Comparison of ENCODE assay signal across 8 mouse cellular contexts in genomic region chr10:37484311-37485023, GRCm38 (mm10).
DNase-seq lines count a peak whose midpoint lies in the region.
"Had no signal": no experiment of that assay in that cellular context is flagged by ENCODE, and none has a peak within 500 bp of the region (broad histone marks: within the 10 kb centered on the region; RNA-seq: fewer than 3 reads in every experiment).

No protein-coding gene starts in this region.

- DNase-seq in heart, adult 9 months (ENCODE audit: low spot score in 2 of 2), result peak; percentile 22 to 32
- DNase-seq in heart, postnatal 25 days (ENCODE audit: low spot score), result no peak
- peak; percentile 6 to 21 for DNase-seq in right cerebral cortex, postnatal 36 days (ENCODE audit: low spot score in 2 of 2)
- no peak for DNase-seq in right cerebral cortex, postnatal 4 days
- peak; percentile 3 to 4 for DNase-seq in left cerebral cortex, postnatal 36 days (ENCODE audit: low spot score in 2 of 2)
- DNase-seq in layer of hippocampus, adult 18-20 months (ENCODE audit: low spot score in 2 of 2), result no peak
- no peak for DNase-seq in embryo, embryonic 11 days
- DNase-seq: forebrain, postnatal 0 days had no signal

- intact Hi-C loops in heart, postnatal 25 days (cut with DNase I), result loop anchor here (5.0 kb wide), 2 partner anchors 87 to 347 kb away; partner anchors contain the start of gene Marcks
- intact Hi-C loops in left cerebral cortex, postnatal 36 days (cut with DNase I), result no loop called here

Comparison
In these comparisons a context has a peak if more than half of its experiments do, and no peak if none do; other contexts are left out.
1. DNase-seq: peak in heart, adult 9 months (2 of 2), right cerebral cortex, postnatal 36 days (2 of 2) and left cerebral cortex, postnatal 36 days (2 of 2); none in heart, postnatal 25 days (single experiment), right cerebral cortex, postnatal 4 days (single experiment), layer of hippocampus, adult 18-20 months (0 of 2) and embryo, embryonic 11 days (single experiment).